Mouse (Mus musculus) heart, embryonic 16.5 days (tissue): ENCODE measurements at regions not wholly inside any gene's neighbourhood (a gene's known extent, or its start where the extent isn't known, plus 50 kb on each side); places are given as distances from the start of the nearest gene placed in this dataset.

Source experiments
- ATAC-seq: fragments of 200-750 bp; cut with Nextera tagmentation; replicated peaks from 2 replicates; pipeline ENCODE4 v1.8.0; 2017; ENCODE audit warnings: moderate number of reproducible peaks; ENCODE audit not compliant: insufficient read depth, low FRiP score; ENCODE audit errors: extremely low read depth
- H3K27ac ChIP-seq: fragments of 300-500 bp; sonication (generic); 2 replicates; pipeline ENCODE4 v1.5.1; 2014; ENCODE audit warnings: mild to moderate bottlenecking, low read length, control low read depth, moderate library complexity
- H3K27me3 ChIP-seq: fragments of 300-500 bp; sonication (generic); 2 replicates; pipeline ENCODE4 v1.6.1; 2014; ENCODE audit warnings: low read length, mixed read lengths; ENCODE audit not compliant: control insufficient read depth, insufficient read depth
- H3K36me3 ChIP-seq: fragments of 300-500 bp; sonication (generic); 2 replicates; pipeline ENCODE4 v1.6.1; 2014; ENCODE audit not compliant: control insufficient read depth, insufficient read depth
- H3K4me1 ChIP-seq: fragments of 300-500 bp; sonication (generic); 2 replicates; pipeline ENCODE4 v1.6.1; 2014; ENCODE audit warnings: low read length, mixed read lengths; ENCODE audit not compliant: control insufficient read depth, insufficient read depth
- H3K4me2 ChIP-seq: fragments of 300-500 bp; sonication (generic); 2 replicates; pipeline ENCODE4 v1.6.1; 2014; ENCODE audit warnings: low read depth, mild to moderate bottlenecking, control low read depth, low read length
- H3K4me3 ChIP-seq: fragments of 300-500 bp; sonication (generic); 2 replicates; pipeline ENCODE4 v1.5.1; 2014; ENCODE audit warnings: mild to moderate bottlenecking, control low read depth, low read length
- H3K9ac ChIP-seq: fragments of 300-500 bp; sonication (generic); 2 replicates; pipeline ENCODE4 v1.6.1; 2014; ENCODE audit warnings: low read length, control low read depth
- H3K9me3 ChIP-seq: fragments of 300-500 bp; sonication (generic); replicated peaks from 2 replicates; pipeline ENCODE4 v1.6.1; 2016; ENCODE audit warnings: low read length; ENCODE audit not compliant: control insufficient read depth
- WGBS: fragments of 180-500 bp; shearing (Covaris S2); extraction: QIAGEN DNeasy Blood & Tissue Kit; methylation state at CpG from one replicate; pipeline ENCODE4 v1.1.7; 2014; 5-methylcytosine and 5-hydroxymethylcytosine counted together

DNA sequence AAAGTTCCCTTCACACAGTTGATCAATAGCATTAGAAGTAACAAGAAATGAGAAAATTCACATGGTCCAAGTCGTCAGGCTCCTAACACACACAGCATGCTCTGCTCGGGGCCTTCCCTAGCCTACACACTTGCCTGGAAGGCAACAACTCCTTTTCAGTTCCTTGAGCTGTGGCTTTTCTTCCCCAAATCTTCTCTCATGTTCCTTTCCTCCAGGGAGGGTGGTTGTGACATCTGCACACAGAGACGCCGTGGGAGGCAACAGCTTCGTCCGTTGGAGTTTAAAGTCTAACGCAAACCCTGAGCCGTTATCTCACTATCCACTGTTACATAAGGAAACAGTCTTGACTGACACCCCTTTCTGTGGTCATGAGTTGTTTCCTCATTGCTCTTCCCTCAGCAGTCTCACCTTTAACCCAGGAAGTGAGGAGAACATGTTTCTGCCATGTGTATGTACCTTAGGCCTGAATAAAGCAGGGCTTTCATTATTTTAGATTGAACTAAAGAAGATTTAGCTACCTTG lies 88.4 kb upstream of the Tbl1xr1 start:
- H3K9me3 ChIP-seq = no peaks in the 10 kb centered on the region
- no peak overlapping the region for H3K4me2 ChIP-seq
- H3K9ac ChIP-seq = no peak overlapping the region
- peaks cover 2% of the 10 kb centered on the region for H3K4me1 ChIP-seq
- H3K27me3 ChIP-seq = no peaks in the 10 kb centered on the region
- no peak overlapping the region for H3K4me3 ChIP-seq
- H3K27ac ChIP-seq = peak overlapping the region; percentile 67
- WGBS = 64% methylated on average over 8 of the region's 8 CpGs
- no peaks in the 10 kb centered on the region for H3K36me3 ChIP-seq
- peak; percentile 57 for ATAC-seq

DNA sequence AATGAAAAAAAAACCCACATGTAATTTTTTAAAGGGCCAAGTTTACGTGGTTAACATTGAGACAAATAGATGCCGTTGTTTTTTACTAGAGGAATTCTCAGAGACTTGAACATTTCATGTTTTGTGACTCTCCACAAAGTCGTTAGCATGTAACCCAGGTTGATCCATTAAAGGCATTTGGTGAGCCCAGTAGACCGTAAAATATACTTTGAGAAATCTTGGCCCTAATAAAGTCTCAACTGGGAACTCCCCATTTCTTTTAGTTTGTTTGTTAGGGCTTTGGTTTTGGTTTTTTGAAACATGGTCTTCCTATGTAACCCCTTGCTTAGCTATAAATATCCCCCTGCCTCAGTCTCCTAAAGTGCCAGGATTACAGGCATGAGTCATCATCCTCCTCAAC lies 85.9 kb upstream of the Tbl1xr1 start:
- WGBS = 93% methylated on average over 4 of the region's 4 CpGs

DNA sequence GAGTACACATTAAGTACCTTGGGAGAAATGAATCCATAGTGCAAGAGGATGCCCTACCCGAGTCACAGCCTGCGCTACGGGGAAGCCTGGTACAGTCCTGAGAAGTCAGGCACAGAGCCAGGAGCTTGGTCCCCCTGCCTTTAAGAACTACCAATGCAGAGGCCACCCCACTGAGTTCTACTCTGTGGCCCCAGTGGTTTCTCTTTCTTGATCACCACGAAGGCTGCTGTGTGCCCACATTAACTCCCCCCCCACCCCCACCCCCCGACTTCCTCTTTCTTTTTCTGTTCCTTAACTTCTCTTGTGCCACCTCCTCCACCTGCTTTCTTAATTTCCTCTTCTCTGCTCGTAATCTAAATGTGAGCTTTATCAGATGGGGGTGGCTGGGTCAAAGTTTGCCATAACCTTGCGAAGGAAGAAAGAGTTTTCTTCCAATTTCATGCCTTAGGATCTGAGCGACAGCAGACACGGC lies 84.7 kb upstream of the Tbl1xr1 start:
- Histone ChIP-seq H3K9ac (no peak overlapping the region), H3K27ac (no peak overlapping the region), H3K4me3 (no peak overlapping the region), H3K4me1 (peaks cover 2% of the 10 kb centered on the region), H3K4me2 (no peak overlapping the region), H3K27me3 (no peaks in the 10 kb centered on the region), H3K36me3 (no peaks in the 10 kb centered on the region), H3K9me3 (no peaks in the 10 kb centered on the region)
- 71% methylated on average over 9 of the region's 9 CpGs for WGBS
- no peak for ATAC-seq

More for the DNA sequence above, 85.9 kb upstream of the Tbl1xr1 start:
- Histone ChIP-seq H3K4me1 (no peaks in the 10 kb centered on the region; the same call in 1 of the 2 replicates), H3K4me3 (no peak overlapping the region), H3K4me2 (no peak overlapping the region), H3K27me3 (no peaks in the 10 kb centered on the region), H3K9ac (no peak overlapping the region), H3K9me3 (no peaks in the 10 kb centered on the region), H3K27ac (no peak overlapping the region), H3K36me3 (no peaks in the 10 kb centered on the region)
- no peak for ATAC-seq

DNA sequence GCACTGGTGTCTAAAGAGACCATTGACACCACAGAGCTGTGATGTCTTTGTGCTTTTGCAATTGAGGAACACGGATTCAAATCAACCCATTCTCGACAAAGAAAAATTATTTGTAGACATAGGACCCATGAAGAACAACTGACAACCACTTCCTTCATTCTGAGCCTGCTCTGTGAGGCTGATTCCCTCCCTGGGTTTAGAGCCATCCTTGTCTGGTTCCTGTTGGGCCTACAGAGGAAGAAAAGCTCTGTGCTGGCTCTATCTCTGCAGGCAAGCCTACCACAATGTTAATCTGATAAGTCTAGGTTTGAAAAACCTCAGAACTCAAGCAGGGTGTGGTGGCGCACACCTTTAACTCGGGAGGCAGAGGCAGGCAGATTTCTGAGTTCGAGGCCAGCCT lies 84.2 kb upstream of the Tbl1xr1 start:
- ATAC-seq = no peak
- H3K9me3 ChIP-seq = no peaks in the 10 kb centered on the region
- H3K27me3 ChIP-seq = no peaks in the 10 kb centered on the region
- no peak overlapping the region for H3K27ac ChIP-seq
- H3K9ac ChIP-seq = no peak overlapping the region
- peaks cover 2% of the 10 kb centered on the region for H3K4me1 ChIP-seq
- H3K4me2 ChIP-seq = no peak overlapping the region
- H3K36me3 ChIP-seq = no peaks in the 10 kb centered on the region
- WGBS = 81% methylated on average over 5 of the region's 5 CpGs
- no peak overlapping the region for H3K4me3 ChIP-seq

DNA sequence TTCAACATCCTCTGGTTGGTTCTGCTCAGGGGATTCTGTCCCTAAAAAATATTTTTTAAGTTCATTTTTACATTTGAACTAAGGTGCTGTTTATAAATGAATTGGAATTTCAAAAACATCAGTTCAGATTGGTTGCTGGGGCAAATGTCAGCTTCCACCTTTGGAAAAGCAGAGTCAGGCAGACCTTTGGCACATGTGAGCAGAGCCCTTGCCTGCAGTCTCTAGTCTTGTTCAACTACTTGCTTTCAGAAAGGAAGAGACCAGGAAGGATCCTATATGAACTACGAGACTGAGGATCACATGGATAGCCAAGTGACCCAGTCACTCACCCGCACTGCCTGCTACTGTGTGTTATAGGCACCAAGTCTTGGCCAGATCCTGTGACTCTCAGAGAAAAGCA lies 82.5 kb upstream of the Tbl1xr1 start:
- Histone ChIP-seq H3K36me3 (no peaks in the 10 kb centered on the region), H3K27ac (no peak overlapping the region), H3K27me3 (no peaks in the 10 kb centered on the region), H3K9ac (no peak overlapping the region), H3K9me3 (peaks cover 2% of the 10 kb centered on the region; the same call in 1 of the 2 replicates), H3K4me3 (no peak overlapping the region), H3K4me1 (peaks cover 2% of the 10 kb centered on the region; the same call in 1 of the 2 replicates), H3K4me2 (no peak overlapping the region)
- ATAC-seq = no peak
- 90% methylated on average over 2 of the region's 2 CpGs for WGBS

DNA sequence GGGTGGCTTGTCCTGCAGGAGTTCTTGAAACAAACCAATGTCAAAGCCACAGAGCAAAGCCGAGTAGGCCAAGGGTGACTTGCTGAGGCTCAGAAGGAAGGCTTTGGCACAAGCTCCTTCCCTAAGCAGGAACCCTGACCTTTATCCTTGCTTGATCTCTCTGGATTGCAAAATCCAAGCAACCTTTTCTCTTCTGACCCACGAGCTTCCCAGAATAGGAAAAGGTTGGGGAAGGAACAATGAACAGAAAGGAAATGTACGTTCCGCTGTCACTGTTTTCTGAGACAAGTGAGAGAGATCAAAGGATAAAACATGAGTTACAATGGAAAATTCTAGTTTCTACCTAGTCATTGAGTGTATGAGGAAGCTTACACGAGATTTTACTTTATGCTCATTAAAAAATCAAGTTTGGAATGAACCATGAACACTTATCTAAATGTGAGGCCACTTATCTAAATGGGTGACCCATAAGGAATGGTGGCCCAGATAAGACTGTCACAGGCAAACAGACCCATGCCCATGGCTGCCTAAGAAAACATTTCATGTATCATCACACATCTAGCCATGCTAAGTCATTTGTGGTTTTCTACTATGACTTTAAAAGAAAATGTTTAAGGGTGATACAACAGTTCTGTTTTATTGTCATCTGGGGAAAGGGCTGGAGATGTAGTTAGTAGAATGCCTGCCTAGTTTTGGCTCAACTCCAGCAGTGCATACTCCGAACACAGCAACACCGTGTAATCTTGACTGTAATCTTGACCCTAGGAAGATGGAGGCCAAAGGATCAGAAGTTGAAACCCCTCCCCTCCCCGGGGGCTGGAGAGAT lies 80.7 kb upstream of the Tbl1xr1 start:
- Histone ChIP-seq H3K27me3 (no peaks in the 10 kb centered on the region), H3K27ac (no peak overlapping the region), H3K4me2 (no peak overlapping the region), H3K9ac (no peak overlapping the region), H3K4me3 (no peak overlapping the region), H3K4me1 (peaks cover 2% of the 10 kb centered on the region; the same call in 1 of the 2 replicates), H3K9me3 (peaks cover 7% of the 10 kb centered on the region; the same call in 1 of the 2 replicates), H3K36me3 (no peaks in the 10 kb centered on the region)
- ATAC-seq = no peak
- 50% methylated on average over 8 of the region's 8 CpGs for WGBS

DNA sequence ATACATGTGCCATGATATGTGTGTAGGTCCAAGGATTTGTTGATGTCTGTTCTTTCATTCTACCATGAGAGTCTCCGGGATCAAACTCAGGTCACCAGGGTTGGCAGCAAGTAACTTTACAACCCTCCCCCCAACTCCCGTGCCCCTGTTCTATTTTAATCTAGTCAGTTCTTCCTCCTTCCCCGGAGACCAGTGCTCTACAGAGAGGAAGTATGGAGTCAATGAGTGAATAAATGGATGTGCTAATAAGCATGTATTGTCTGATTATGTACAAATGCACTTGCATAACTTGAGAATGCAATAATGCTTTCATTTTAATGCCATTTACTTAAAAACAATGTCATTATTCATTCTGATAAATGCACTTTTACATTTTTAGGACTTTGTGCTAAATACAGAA lies 79.1 kb upstream of the Tbl1xr1 start:
- no peaks in the 10 kb centered on the region for H3K36me3 ChIP-seq
- H3K4me1 ChIP-seq = peaks cover 2% of the 10 kb centered on the region; the same call in 1 of the 2 replicates
- no peak for ATAC-seq
- H3K27me3 ChIP-seq = no peaks in the 10 kb centered on the region
- H3K27ac ChIP-seq = no peak overlapping the region
- H3K9me3 ChIP-seq = peaks cover 7% of the 10 kb centered on the region; the same call in 1 of the 2 replicates
- H3K4me3 ChIP-seq = no peak overlapping the region
- WGBS = 37% methylated on average over 3 of the region's 3 CpGs
- no peak overlapping the region for H3K9ac ChIP-seq
- H3K4me2 ChIP-seq = no peak overlapping the region

DNA sequence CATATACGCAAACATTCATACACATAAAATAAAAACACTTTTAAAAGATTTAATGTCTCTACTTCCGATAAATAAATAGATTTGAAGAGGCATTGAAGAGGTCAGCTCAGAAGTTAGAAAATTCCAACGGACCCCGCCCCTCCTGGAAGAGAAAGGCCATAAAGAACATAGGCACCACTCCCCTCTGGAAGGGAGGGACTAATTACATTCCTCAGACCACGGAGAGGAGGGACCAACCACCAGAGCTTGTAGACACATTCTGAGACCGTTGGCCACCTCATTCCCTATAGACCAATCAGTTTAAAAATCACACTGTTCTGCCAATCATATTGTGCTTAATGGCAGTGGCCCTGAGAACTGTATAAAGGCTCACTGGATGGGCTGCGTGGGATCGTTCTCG lies 71.0 kb upstream of the Tbl1xr1 start:
- 76% methylated on average over 9 of the region's 9 CpGs for WGBS
- Histone ChIP-seq H3K4me1 (peaks cover 10% of the 10 kb centered on the region), H3K9me3 (no peaks in the 10 kb centered on the region), H3K4me3 (no peak overlapping the region), H3K36me3 (no peaks in the 10 kb centered on the region), H3K27ac (peak overlapping the region; percentile 30; the same call in 1 of the 2 replicates), H3K9ac (no peak overlapping the region), H3K27me3 (no peaks in the 10 kb centered on the region), H3K4me2 (no peak overlapping the region)
- ATAC-seq = no peak

DNA sequence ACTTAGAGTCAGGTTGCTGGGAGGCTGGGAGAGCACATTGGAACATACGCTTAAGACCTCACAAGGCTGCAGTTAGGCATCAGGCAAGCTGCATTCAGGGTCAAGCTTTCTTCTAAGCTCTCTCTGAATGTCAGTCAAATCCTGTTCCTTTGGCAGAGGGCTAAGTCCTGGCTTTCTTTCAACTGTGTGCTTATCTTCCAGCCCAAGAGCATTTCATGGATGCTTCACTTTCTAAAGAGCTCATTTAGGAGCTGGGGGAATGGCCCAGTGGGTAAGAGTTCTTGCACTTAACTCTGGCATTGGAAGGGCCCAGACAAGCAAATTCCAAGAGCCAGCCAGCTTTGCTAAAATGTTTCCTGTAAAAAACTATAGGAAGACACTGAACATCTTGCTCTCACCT lies 70.3 kb upstream of the Tbl1xr1 start:
- H3K27ac ChIP-seq = peak overlapping the region; percentile 30; the same call in 1 of the 2 replicates
- H3K9ac ChIP-seq = no peak overlapping the region
- H3K36me3 ChIP-seq = no peaks in the 10 kb centered on the region
- ATAC-seq = no peak; the same call in 1 of the 2 replicates
- no peaks in the 10 kb centered on the region for H3K27me3 ChIP-seq
- H3K4me1 ChIP-seq = peaks cover 10% of the 10 kb centered on the region
- H3K4me2 ChIP-seq = no peak overlapping the region
- WGBS = 42% methylated on average over 1 of the region's 1 CpGs
- H3K4me3 ChIP-seq = no peak overlapping the region
- no peaks in the 10 kb centered on the region for H3K9me3 ChIP-seq
